8 mouse cellular contexts compared by ENCODE assay signal in the genomic region with DNA sequence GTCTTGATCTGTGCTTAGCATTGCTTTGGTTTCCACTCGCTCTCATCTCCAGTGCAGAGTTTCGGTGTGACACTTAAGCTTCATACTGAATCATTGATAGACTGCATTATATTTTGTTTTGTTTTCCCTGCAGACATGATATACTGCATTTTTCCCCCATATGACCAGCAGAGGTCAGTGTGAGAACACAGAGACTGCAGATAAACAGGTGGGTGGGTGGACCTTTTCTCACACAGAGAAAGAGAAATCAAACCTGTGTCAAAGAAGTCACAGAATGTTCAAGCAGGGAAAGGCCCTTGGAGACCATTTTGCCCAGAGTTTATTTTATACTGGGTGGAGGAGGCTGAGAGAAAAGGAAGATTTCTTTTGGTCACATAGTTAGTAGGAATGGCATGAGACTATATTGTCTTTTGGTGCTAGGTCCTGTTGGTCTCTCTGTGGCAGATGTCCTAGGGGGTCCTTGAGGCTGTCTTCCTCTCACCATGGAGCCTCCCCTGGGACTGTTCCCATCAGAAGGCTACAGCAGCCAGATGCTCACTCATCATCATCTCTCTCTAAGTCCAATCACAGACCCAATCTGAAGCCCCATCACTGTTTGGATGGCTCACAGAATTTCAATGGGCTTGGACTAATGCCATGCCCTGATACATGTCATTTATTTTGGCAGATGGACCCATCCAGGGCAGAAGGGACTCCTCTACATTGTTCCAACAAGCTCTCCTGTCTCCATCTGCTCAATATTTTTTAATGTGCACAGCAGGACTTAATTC.
A peak's percentile ranks its signal among the peaks of the same experiment; 100 is the strongest.
DNase-seq lines count a peak whose midpoint lies in the region; ATAC-seq and TF ChIP-seq lines count a peak whose summit lies in the region.

No protein-coding gene starts in this region.

- no peak overlapping the region for H3K27ac ChIP-seq in forebrain, embryonic 13.5 days
- no peak overlapping the region for H3K27ac ChIP-seq in forebrain, embryonic 11.5 days (ENCODE audit: low read depth, low read length)
- no peak overlapping the region for H3K27ac ChIP-seq in lung, postnatal 0 days (ENCODE audit: low read length)

- 69% methylated on average over 2 of the region's 2 CpGs for WGBS in forebrain, embryonic 13.5 days
- 67% methylated on average over 2 of the region's 2 CpGs for WGBS in forebrain, embryonic 11.5 days
- 60% methylated on average over 2 of the region's 2 CpGs for WGBS in lung, postnatal 0 days

- no peak overlapping the region for H3K4me3 ChIP-seq in forebrain, embryonic 13.5 days
- H3K4me3 ChIP-seq in forebrain, embryonic 11.5 days (ENCODE audit: low read depth, low read length) = no peak overlapping the region
- no peak overlapping the region for H3K4me3 ChIP-seq in lung, postnatal 0 days (ENCODE audit: low read depth, low read length)

- H3K9ac ChIP-seq in forebrain, embryonic 13.5 days = no peak overlapping the region
- no peak overlapping the region for H3K9ac ChIP-seq in forebrain, embryonic 11.5 days (ENCODE audit: low read length)
- H3K9ac ChIP-seq in lung, postnatal 0 days (replicated peaks; ENCODE audit: low read depth) = no peak overlapping the region

- H3K4me1 ChIP-seq in forebrain, embryonic 13.5 days = no peaks in the 10 kb centered on the region
- H3K4me1 ChIP-seq in forebrain, embryonic 11.5 days (replicated peaks; ENCODE audit: control insufficient read depth, insufficient read depth, low read length) = no peaks in the 10 kb centered on the region
- no peaks in the 10 kb centered on the region for H3K4me1 ChIP-seq in lung, postnatal 0 days (ENCODE audit: insufficient read depth, low read depth, low read length)

- 0 out of 2 replicates have a peak, but pooled peaks have one; percentile 30 for ATAC-seq in forebrain, embryonic 13.5 days
- no peak for ATAC-seq in forebrain, embryonic 11.5 days (replicated peaks; ENCODE audit: low FRiP score)
- ATAC-seq in lung, postnatal 0 days = no peak

- 0 out of 2 replicates have a peak, but pooled peaks cover 2% of the 10 kb centered on the region for H3K27me3 ChIP-seq in forebrain, embryonic 13.5 days
- H3K27me3 ChIP-seq in forebrain, embryonic 11.5 days (ENCODE audit: control insufficient read depth, insufficient read depth, low read length) = peaks cover 5% of the 10 kb centered on the region; the same call in 1 of the 2 replicates
- no peaks in the 10 kb centered on the region for H3K27me3 ChIP-seq in lung, postnatal 0 days (replicated peaks; ENCODE audit: insufficient read depth, low read length)

- no peak for DNase-seq in forebrain, embryonic 11.5 days (ENCODE audit: low spot score)
- peak; percentile 37 for DNase-seq in lung, postnatal 0 days (ENCODE audit: low spot score)
- DNase-seq in lung, postnatal 4 days = no peak
- peak; percentile 52 for DNase-seq in embryo, embryonic 10 days (ENCODE audit: low spot score)
- peak; percentile 11 to 43 for DNase-seq in layer of hippocampus, postnatal 14 days (ENCODE audit: low spot score in 2 of 2)
- DNase-seq in liver = no peak
- no peak for DNase-seq in spleen, adult 12 weeks (ENCODE audit: low spot score)

- TF ChIP-seq EP300 in lung, postnatal 0 days (IDR thresholded peaks at IDR 0.05) = no peak

- H3K36me3 ChIP-seq in forebrain, embryonic 13.5 days (ENCODE audit: poor library complexity, severe bottlenecking) = no peaks in the 10 kb centered on the region
- H3K36me3 ChIP-seq in forebrain, embryonic 11.5 days (ENCODE audit: control insufficient read depth, insufficient read depth, low read length) = no peaks in the 10 kb centered on the region
- H3K36me3 ChIP-seq in lung, postnatal 0 days (ENCODE audit: insufficient read depth, low read length) = no peaks in the 10 kb centered on the region

- H3K4me2 ChIP-seq in forebrain, embryonic 13.5 days = no peak overlapping the region
- H3K4me2 ChIP-seq in forebrain, embryonic 11.5 days (ENCODE audit: low read depth, low read length, severe bottlenecking) = no peak overlapping the region
- H3K4me2 ChIP-seq in lung, postnatal 0 days (replicated peaks; ENCODE audit: low read depth, low read length) = no peak overlapping the region

- H3K9me3 ChIP-seq in forebrain, embryonic 13.5 days (replicated peaks) = no peaks in the 10 kb centered on the region
- no peaks in the 10 kb centered on the region for H3K9me3 ChIP-seq in forebrain, embryonic 11.5 days (ENCODE audit: control insufficient read depth, low read length)
- no peaks in the 10 kb centered on the region for H3K9me3 ChIP-seq in lung, postnatal 0 days (ENCODE audit: low read length)

- peak; percentile 77 for TF ChIP-seq CTCF in lung, postnatal 0 days (IDR thresholded peaks at IDR 0.05)

Comparison
In these comparisons a context has a peak if more than half of its experiments do, and no peak if none do; other contexts are left out.
1. DNase-seq: peak in lung, postnatal 0 days (single experiment), embryo, embryonic 10 days (single experiment) and layer of hippocampus, postnatal 14 days (2 of 2); none in forebrain, embryonic 11.5 days (single experiment), lung, postnatal 4 days (0 of 2), liver (single experiment) and spleen, adult 12 weeks (single experiment).